Mouse (Mus musculus): ENCODE results near the gene Wnt3.
"Not testable (repeated sequence)": the region's sequence is repeated elsewhere in the genome, so short reads cannot be mapped to it uniquely, and the experiment has no call there.

The Wnt3 gene

DNA sequence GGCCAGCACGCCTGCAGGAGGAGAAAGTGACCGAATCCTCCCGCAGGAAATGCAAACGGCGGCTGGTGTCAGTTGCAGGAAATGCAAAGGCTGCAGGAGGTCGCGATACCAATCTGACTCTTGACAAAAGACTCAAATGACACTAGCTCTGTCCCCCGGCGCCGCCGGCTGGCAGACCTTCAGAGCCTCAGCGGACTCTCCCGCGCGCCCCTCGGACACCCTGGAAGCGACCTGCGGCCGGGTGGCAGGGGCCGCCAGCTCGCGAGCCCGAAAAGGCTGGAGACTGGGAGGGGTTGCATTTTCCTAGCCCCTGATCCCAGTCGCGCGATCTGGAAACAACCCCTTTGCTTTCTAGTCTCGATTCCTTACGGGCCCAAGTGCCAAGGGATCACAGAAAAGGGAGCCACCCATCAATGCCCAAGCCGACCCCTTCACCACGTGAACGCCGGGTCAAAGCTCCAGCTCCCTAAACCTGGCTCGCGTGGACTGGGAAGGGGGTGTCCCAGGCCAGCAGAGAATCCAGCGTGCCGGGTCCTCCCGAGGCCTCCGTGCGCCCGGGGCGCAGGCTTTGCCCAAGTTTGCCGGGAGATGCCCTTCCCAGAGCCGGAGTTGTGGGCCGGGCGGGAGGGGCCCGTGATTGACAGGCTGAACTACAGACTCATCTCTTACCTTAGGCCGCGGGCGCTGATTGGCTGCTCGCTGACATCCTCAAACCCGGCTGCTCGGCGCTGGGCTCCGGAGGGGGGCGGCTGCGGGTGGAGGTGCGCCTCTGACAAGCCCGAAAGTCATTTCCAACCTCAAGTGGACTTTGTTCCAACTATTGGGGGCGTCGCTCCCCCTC is at the start of gene Wnt3:
TSS of gene Wnt3 (plus strand) at position 764 of the 841 bp plus-strand sequence.
- DNase-seq (ENCODE audit: low spot score) = no peak

- no peak for DNase-seq (ENCODE audit: low spot score)
Observed at GRCm38 (mm10) chr11:103724331-103724771, 49.6 kb upstream of the Wnt3 start.

GRCm38 (mm10) chr11:103729282-103729985 is 44.5 kb upstream of the Wnt3 start:
- no peak for DNase-seq (ENCODE audit: low spot score)

DNA sequence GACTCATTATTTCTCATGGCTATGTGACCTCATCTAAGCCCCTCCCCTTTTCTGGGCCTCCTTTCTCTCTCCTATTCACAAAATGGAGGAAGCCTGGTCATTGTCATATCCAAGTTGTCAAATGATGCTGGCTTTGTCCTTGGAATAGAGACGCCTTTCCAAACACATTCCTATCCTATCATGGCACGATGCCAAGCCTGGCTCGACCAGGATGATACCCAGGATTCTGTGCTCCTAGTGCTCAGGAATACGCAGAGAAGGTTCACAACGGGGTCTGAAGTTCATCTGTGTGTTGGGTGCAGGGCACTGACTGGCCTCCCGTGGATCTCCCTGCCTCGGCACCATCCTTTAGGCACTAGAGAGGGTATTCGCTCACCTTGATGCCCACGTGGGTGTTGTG is 42.4 kb upstream of the Wnt3 start:
- DNase-seq (ENCODE audit: low spot score) = no peak

DNA sequence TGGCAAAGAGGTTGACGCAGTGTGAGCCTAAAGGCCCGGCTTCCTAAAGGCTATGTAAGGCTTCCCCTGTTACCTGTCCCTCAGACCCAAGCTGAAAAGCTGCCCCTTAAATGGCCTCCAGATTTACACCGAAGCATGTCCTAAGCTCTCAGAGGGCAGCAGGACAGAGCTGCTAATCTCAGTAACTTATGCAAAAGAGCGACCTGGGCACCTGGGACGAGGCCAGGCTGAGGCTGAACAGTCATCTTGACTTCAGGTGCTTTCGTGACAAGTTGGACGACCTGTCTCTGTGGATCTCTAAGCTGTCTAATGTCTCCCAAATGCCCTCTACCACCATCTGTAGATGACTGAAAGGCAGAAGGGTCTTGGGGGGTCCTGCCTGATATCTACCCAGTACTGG is 41.6 kb upstream of the Wnt3 start:
- DNase-seq (ENCODE audit: low spot score) = no peak

DNA sequence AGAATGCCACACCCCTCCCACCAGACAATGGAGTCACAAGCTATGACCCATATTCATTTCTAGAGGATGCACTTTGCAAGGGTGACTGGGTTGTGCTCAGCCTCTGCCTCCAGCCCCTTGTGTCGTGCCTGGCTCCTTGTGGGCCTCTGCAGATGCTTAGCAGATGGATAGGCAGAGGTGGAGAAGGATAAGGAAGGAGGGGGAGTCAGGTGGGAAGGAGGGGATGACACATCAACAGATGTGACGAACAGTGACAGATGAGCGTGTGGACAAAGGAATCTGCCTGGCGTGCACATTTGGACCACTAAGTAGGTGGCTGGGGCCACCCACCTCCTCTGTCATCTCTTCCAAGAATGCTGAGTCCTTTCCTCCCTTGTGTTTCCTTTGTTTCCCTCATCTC is 40.9 kb upstream of the Wnt3 start:
- DNase-seq (ENCODE audit: low spot score) = no peak

DNA sequence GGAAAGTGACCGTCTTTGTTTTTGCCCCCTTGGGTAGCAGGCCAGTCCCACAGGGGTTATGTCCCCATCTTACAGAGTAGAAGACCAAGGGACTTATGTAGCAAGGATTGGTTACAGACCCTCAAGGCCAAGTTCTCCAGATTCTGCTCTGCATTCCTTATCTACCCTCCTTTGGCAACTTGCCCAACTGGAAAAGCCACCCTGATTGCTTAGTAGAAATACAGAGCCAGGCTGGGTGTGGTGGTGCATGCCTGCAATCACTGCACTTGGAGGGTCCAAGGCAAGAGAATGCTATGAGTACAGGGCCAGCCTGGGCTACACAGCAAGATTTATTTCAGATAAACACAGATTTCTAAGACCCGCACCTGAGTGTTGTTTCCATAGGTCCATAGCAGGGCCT is 40.0 kb upstream of the Wnt3 start:
- DNase-seq (ENCODE audit: low spot score) = no peak

DNA sequence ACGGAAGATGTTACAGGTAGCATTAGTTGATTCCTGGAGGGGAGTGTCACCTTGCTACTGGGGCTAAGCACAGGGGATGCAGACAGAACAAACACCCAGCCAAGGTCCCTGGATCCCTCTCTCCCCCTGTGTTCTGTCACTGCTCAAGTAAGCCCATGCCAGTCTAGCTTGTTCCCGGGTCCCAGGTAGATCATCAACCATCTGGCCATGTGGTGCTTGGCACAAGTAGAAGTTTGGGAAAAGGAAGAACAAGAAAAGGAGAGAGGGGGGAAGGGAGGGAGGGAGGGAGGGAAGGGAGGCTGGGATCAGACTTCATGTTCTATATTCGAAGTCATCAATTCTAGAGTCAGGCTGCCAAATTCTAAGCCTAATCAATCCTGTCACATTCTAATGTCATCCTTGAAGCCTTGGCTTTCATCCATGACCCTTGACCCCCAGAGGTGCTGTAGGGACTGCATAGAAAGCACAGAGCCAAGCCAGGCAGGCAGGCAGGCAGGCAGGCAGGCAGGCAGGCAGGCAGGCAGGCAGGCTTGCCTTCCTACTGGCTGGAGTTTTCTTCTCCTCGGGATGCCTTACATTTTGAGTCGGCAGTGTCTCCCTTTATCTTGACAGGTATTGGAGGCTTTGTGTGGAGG is 39.4 kb upstream of the Wnt3 start:
- DNase-seq (ENCODE audit: low spot score) = no peak

DNA sequence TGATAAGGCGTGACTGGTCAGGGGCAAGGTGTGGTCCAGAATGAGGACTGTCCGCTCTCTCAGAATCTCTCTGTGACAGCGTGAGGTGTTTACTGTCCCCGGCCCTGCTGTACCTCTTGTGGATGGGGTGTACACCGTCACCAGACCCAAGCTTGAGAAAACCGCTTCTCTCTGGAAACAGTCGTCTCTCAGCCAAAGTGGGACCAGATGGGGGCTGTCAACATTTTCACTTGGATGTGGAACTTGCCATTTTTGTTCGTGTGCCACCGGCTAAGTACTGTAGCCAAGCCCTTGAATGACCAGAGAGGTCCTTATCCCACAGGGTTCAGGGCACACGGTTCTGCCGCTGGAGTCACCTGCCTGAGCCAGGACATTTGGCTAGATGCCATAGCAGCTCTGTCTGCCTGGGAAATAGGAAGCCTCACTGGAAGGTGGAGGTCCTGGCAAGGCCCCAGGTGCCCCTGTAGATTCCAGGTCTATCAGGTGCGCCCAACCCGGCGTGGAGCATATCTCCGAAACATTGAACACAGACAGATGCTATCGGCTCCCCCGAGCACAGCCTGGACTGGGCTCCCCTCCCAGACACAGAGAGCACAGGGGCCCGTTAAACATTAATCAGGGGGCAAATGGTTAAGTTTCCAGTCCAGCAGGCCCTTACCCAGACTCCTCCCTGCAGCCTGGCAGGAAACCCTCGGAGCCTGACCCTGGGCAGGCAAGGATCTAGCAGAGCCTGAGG is 38.7 kb upstream of the Wnt3 start:
- DNase-seq (ENCODE audit: low spot score) = no peak

- no peak for DNase-seq (ENCODE audit: low spot score)
Observed at GRCm38 (mm10) chr11:103749306-103750089, 24.5 kb upstream of the Wnt3 start, which contains the start of gene Wnt9b. Gene Wnt9b (minus strand): TSS chr11:103749821.

GRCm38 (mm10) chr11:103750612-103751011 is 23.3 kb upstream of the Wnt3 start:
- no peak for DNase-seq (ENCODE audit: low spot score)

GRCm38 (mm10) chr11:103758054-103758453 is 15.9 kb upstream of the Wnt3 start:
- DNase-seq (ENCODE audit: low spot score) = no peak

GRCm38 (mm10) chr11:103758706-103759105 is 15.2 kb upstream of the Wnt3 start:
- no peak for DNase-seq (ENCODE audit: low spot score)

- no peak for DNase-seq (ENCODE audit: low spot score)
Observed at GRCm38 (mm10) chr11:103760101-103760500, 13.8 kb upstream of the Wnt3 start.

DNA sequence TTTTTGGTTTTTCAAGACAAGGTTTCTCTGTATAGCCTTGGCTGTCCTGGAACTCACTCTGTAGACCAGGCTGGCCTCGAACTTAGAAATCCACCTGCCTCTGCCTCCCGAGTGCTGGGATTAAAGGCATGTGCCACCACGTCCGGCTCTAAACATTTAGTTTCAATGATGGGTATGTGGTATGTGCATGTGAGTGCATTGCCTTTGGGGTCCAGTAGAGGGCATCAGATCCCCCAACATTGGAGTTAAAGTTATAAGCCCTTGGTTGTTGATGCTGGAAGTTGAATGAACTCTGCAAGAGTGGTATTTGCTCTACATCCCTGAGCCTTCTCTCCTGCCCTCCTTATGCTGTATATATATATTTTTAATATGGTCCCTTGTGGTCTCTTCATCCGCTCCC is 13.1 kb upstream of the Wnt3 start:
- not testable (repeated sequence) for DNase-seq (ENCODE audit: low spot score)

GRCm38 (mm10) chr11:103763410-103764163 is 10.4 kb upstream of the Wnt3 start:
- no peak for DNase-seq (ENCODE audit: low spot score)

GRCm38 (mm10) chr11:103764601-103765000 is 9.3 kb upstream of the Wnt3 start:
- no peak for DNase-seq (ENCODE audit: low spot score)

GRCm38 (mm10) chr11:103765556-103766011 is 8.4 kb upstream of the Wnt3 start:
- no peak for DNase-seq (ENCODE audit: low spot score)

GRCm38 (mm10) chr11:103771160-103771817 is 2.7 kb upstream of the Wnt3 start:
- DNase-seq (ENCODE audit: low spot score) = no peak

All from urinary bladder, postnatal 10 days (tissue).